Comparison of ENCODE assay signal across 7 mouse cellular contexts in the genomic region with DNA sequence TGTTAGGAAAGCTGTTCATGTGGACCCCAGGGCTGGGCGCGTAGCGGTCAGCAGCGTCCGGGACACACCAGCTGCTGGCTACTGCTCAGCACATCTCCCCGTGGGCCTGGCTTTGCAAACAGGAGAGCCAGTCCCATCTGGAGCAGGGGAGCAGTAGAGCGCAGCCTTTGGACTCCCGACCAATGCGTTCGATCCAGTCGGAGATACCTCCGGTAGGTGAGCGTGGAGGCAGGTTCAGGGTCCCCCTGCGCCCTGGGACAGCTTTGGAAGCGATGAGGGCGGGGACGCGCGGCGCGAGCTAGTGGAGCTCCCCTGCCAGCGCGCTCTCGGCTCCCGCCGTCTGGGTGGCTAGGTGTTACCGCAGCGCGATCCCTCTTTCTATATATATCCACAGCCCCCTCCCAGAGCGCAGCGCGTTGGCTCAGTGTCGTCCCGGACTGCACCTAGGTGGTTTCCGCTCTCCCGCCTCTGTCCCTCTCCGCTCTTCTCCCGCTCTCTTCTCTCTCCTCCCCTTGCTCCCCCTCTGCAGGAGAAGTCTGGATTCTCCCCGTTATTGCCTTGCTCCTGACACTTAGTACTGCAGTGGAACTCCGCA. TPM values are rescaled to one million over a fixed set of nuclear protein-coding genes. Genes with fewer than 3 reads are reported as not detected.
A peak's percentile ranks its signal among the peaks of the same experiment; 100 is the strongest.
DNase-seq lines count a peak whose midpoint lies in the region; ATAC-seq lines count a peak whose summit lies in the region.

TSS of gene Gramd1b (minus strand) at position 357 of the 595 bp plus-strand sequence.

- H3K9ac ChIP-seq in forebrain, embryonic 11.5 days (ENCODE audit: low read length), result peak within 1 kb of the TSS; percentile 66
- peak within 1 kb of the TSS; percentile 45; the same call in 1 of the 2 replicates for H3K9ac ChIP-seq in stomach, embryonic 14.5 days (replicated peaks; ENCODE audit: low read depth, low read length)

- H3K4me2 ChIP-seq in forebrain, embryonic 11.5 days (ENCODE audit: low read depth, low read length, severe bottlenecking), result peak within 1 kb of the TSS; percentile 85
- peak within 1 kb of the TSS; percentile 94 for H3K4me2 ChIP-seq in stomach, embryonic 14.5 days (replicated peaks; ENCODE audit: low read depth, low read length)

- DNase-seq in brain, adult 2 months (ENCODE audit: low read depth, low spot score), result peak; percentile 76
- peak; percentile 65 for DNase-seq in forebrain, embryonic 11.5 days (ENCODE audit: low spot score)
- peak; percentile 3 for DNase-seq in heart, postnatal 25 days (ENCODE audit: low spot score)
- DNase-seq in layer of hippocampus, postnatal 25 days (ENCODE audit: extremely low spot score in 1 of 2, low spot score in 1 of 2), result peak; percentile 24 to 32

- peak within 1 kb of the TSS; percentile 46 for H3K4me3 ChIP-seq in forebrain, embryonic 11.5 days (ENCODE audit: low read depth, low read length)
- H3K4me3 ChIP-seq in stomach, embryonic 14.5 days (ENCODE audit: low read depth, low read length), result peak within 1 kb of the TSS; percentile 34

- peaks cover 7% of the 10 kb centered on the region; the same call in 1 of the 2 replicates for H3K27me3 ChIP-seq in forebrain, embryonic 11.5 days (ENCODE audit: control insufficient read depth, insufficient read depth, low read length)
- H3K27me3 ChIP-seq in stomach, embryonic 14.5 days (ENCODE audit: control insufficient read depth, insufficient read depth, low read length), result no peaks in the 10 kb centered on the region

- H3K4me1 ChIP-seq in forebrain, embryonic 11.5 days (replicated peaks; ENCODE audit: control insufficient read depth, insufficient read depth, low read length), result peaks cover 5% of the 10 kb centered on the region; the same call in 1 of the 2 replicates
- H3K4me1 ChIP-seq in stomach, embryonic 14.5 days (ENCODE audit: control insufficient read depth, insufficient read depth, low read length), result 0 out of 2 replicates have a peak, but pooled peaks cover 3% of the 10 kb centered on the region

- intact Hi-C loops in heart, postnatal 25 days (cut with DNase I), result no loop called here

- no peaks in the 10 kb centered on the region for H3K36me3 ChIP-seq in forebrain, embryonic 11.5 days (ENCODE audit: control insufficient read depth, insufficient read depth, low read length)
- no peaks in the 10 kb centered on the region for H3K36me3 ChIP-seq in stomach, embryonic 14.5 days (ENCODE audit: control insufficient read depth, insufficient read depth, low read length)

- under 1% methylated on average over 40 of the region's 40 CpGs for WGBS in forebrain, embryonic 11.5 days
- WGBS in stomach, embryonic 14.5 days, result 1% methylated on average over 34 of the region's 40 CpGs

- H3K9me3 ChIP-seq in forebrain, embryonic 11.5 days (ENCODE audit: control insufficient read depth, low read length), result no peaks in the 10 kb centered on the region
- no peaks in the 10 kb centered on the region for H3K9me3 ChIP-seq in stomach, embryonic 14.5 days (ENCODE audit: control insufficient read depth, low read depth, low read length)

- no peak for ATAC-seq in activated CD4-positive, CD25-positive, alpha-beta regulatory T cell, adult 4 months
- ATAC-seq in forebrain, embryonic 11.5 days (replicated peaks; ENCODE audit: low FRiP score), result peak; percentile 61
- ATAC-seq in megakaryocyte progenitor cell, adult 5-6 weeks (replicated peaks; ENCODE audit: poor library complexity), result peak; percentile 56
- peak; percentile 74; the same call in 1 of the 2 replicates for ATAC-seq in stomach, embryonic 14.5 days (ENCODE audit: insufficient number of reproducible peaks, insufficient read depth, low FRiP score, low read depth)

- H3K27ac ChIP-seq in forebrain, embryonic 11.5 days (ENCODE audit: low read depth, low read length), result no peak within 1 kb of the TSS
- no peak within 1 kb of the TSS for H3K27ac ChIP-seq in stomach, embryonic 14.5 days (ENCODE audit: low read length)

RNA-seq across cellular contexts. Expression of gene Gramd1b, which starts in this region (rescaled TPM):
- 10 to 100 TPM; 48.7 to 68.0 TPM for polyA plus RNA-seq in activated CD4-positive, CD25-positive, alpha-beta regulatory T cell, adult 4 months (2017; shearing (Covaris generic))
- 3.0 and 3.9 TPM in 2 replicates for polyA plus RNA-seq in forebrain, embryonic 11.5 days (2014; fragmentation: Nextera tagmentation; extraction: Ambion mirVana)
- total RNA-seq in heart, postnatal 25 days (2021), result 10 to 100 TPM; 19.1 to 20.2 TPM
- 100 to 1,000 TPM; 144 to 167 TPM for total RNA-seq in layer of hippocampus, postnatal 25 days (2021)
- total RNA-seq in megakaryocyte progenitor cell, adult 5-6 weeks (2015), result 12.2 and 15.1 TPM in 2 replicates
- total RNA-seq in megakaryocyte progenitor cell, adult 5-6 weeks (2017), result 6.7 and 15.5 TPM in 2 replicates
- 3.8 and 7.3 TPM in 2 replicates for polyA plus RNA-seq in stomach, embryonic 14.5 days (2014; fragmentation: Nextera tagmentation; extraction: Ambion mirVana)

Comparison
In these comparisons a context has a peak if more than half of its experiments do, and no peak if none do; other contexts are left out.
1. RNA of gene Gramd1b (total RNA-seq): 144 to 167 TPM in layer of hippocampus, postnatal 25 days; 19.1 to 20.2 TPM in heart, postnatal 25 days and 6.7 to 15.5 TPM in megakaryocyte progenitor cell, adult 5-6 weeks; every median in the first group is over 4 times any median in the second.
2. DNase-seq: peak in every context shown above with its lines; median percentile 76 in brain, adult 2 months; 65 in forebrain, embryonic 11.5 days; 28 in layer of hippocampus, postnatal 25 days; 3 in heart, postnatal 25 days.